Mouse (Mus musculus): ENCODE measurements at regions not wholly inside any gene's neighbourhood (a gene's known extent, or its start where the extent isn't known, plus 50 kb on each side); places are given as distances from the start of the nearest gene placed in this dataset.

GRCm38 (mm10) chr10:66843258-66843657, 252.7 kb upstream of the Jmjd1c start:
- TF ChIP-seq GATA1 (IDR thresholded peaks at IDR 0.05; ENCODE audit: borderline replicate concordance, low read length), result no peak
- TF ChIP-seq FLI1 (IDR thresholded peaks at IDR 0.05; ENCODE audit: low read length), result no peak
